ENCODE assay signal across 13 mouse cellular contexts in the genomic region with DNA sequence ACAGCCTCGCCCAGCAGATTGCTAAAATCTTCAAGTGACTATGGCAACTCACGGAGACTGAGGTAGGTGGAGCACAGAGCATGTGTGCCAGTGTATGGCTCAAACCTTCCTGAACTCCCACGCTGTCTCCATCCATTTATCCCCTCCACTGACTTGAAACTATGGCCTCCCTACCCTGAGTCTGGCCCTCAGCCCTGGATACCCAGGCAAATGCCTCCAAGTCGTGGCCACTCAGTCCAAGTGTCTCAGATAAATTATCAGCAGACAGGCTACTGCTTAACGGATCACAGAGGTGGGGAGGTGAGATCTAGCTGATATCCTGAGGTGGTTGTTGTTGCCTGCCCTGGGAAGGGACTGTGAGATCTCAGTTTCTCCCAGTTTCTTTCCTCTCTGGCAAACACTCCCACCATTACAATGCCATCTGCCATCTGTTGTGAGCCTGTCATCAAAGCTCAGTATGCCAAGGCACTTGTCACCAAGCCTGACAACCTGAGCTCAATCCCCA. TPM values are rescaled to one million over a fixed set of nuclear protein-coding genes. Genes with fewer than 3 reads are reported as not detected.
DNase-seq lines count a peak whose midpoint lies in the region; ATAC-seq and TF ChIP-seq lines count a peak whose summit lies in the region.
"Had no signal": no experiment of that assay in that cellular context is flagged by ENCODE, and none has a peak within 500 bp of the region (broad histone marks: within the 10 kb centered on the region; RNA-seq: fewer than 3 reads in every experiment).

No protein-coding gene starts in this region.

- no peak for TF ChIP-seq CTCF in gastrocnemius, adult 2 months (IDR thresholded peaks at IDR 0.05)

- ATAC-seq in cerebellum, adult (ENCODE audit: insufficient number of reproducible peaks, low FRiP score, low TSS enrichment) = peak; percentile 43; the same call in 1 of the 2 replicates
- ATAC-seq: inflammation-experienced regulatory T-cells, adult 6 months had no signal

- intact Hi-C loops in left cerebral cortex, postnatal 4 days (cut with DNase I) = no loop called here
- intact Hi-C loops in gastrocnemius, adult 2 months (cut with DNase I) = no loop called here

- no peak overlapping the region for H3K27ac ChIP-seq in gastrocnemius, adult 2 months
- H3K27ac ChIP-seq: neural tube, embryonic 12.5 days had no signal

- H3K4me3 ChIP-seq in gastrocnemius, adult 2 months = no peak overlapping the region
- H3K4me3 ChIP-seq: neural tube, embryonic 12.5 days had no signal

- no peak for DNase-seq in cerebellum, postnatal 4 days (ENCODE audit: low spot score in 2 of 2)
- DNase-seq in left cerebral cortex, postnatal 4 days = peak; percentile 60
- no peak for DNase-seq in left cerebral cortex, adult 9 months (ENCODE audit: low spot score in 2 of 2)
- peak; percentile 86 for DNase-seq in cerebellum, adult 9-11 months
- DNase-seq in layer of hippocampus, adult 8-10 months (ENCODE audit: low spot score in 2 of 2) = peak; percentile 57 to 59
- no peak for DNase-seq in gastrocnemius, adult 2 months
- no peak for DNase-seq in adrenal gland, postnatal 4 days (ENCODE audit: low spot score in 2 of 2)
- DNase-seq: lung, postnatal 4 days; spleen, adult 18-20 months; thymus, adult 18-20 months had no signal

RNA-seq across cellular contexts. Expression of a gene that starts 24.3 kb away (rescaled TPM):
- total RNA-seq in left cerebral cortex, postnatal 4 days (2021) = 10 to 100 TPM; 50.6 to 52.0 TPM
- 10 to 100 TPM; 44.6 to 55.8 (median 46.7) TPM for total RNA-seq in layer of hippocampus, adult 8-10 months (2022)
- 10 to 100 TPM; 50.9 to 66.3 TPM for total RNA-seq in gastrocnemius, adult 2 months (2021)
- total RNA-seq in adrenal gland, postnatal 4 days (2021) = 10 to 100 TPM; 30.2 to 37.8 TPM

RNA-seq across cellular contexts. Expression of a gene that starts 58.9 kb away (rescaled TPM):
- 10 to 100 TPM; 59.4 to 63.3 TPM for total RNA-seq in left cerebral cortex, postnatal 4 days (2021)
- total RNA-seq in layer of hippocampus, adult 8-10 months (2022) = 10 to 100 TPM; 82.5 to 87.8 (median 85.0) TPM
- 1 to 10 TPM; 5.9 to 8.8 TPM for total RNA-seq in gastrocnemius, adult 2 months (2021)
- total RNA-seq in adrenal gland, postnatal 4 days (2021) = 100 to 1,000 TPM in 1 of 2 experiments, 10 to 100 TPM in 1; 98.2 to 106 TPM

Comparison
In these comparisons a context has a peak if more than half of its experiments do, and no peak if none do; other contexts are left out.
1. DNase-seq: peak in left cerebral cortex, postnatal 4 days (single experiment), cerebellum, adult 9-11 months (single experiment) and layer of hippocampus, adult 8-10 months (2 of 2); none in cerebellum, postnatal 4 days (0 of 2), left cerebral cortex, adult 9 months (0 of 2), gastrocnemius, adult 2 months (single experiment) and adrenal gland, postnatal 4 days (0 of 2).
2. RNA of a gene that starts 58.9 kb away (total RNA-seq): 98.2 to 106 TPM in adrenal gland, postnatal 4 days, 82.5 to 87.8 TPM in layer of hippocampus, adult 8-10 months and 59.4 to 63.3 TPM in left cerebral cortex, postnatal 4 days; 5.9 to 8.8 TPM in gastrocnemius, adult 2 months; every median in the first group is over 4 times any median in the second.